ENCODE assay signal across 8 mouse cellular contexts in genomic region chr3:116007941-116008440, GRCm38 (mm10). TPM values are rescaled to one million over a fixed set of nuclear protein-coding genes. Genes with fewer than 3 reads are reported as not detected.
DNase-seq lines count a peak whose midpoint lies in the region; ATAC-seq and TF ChIP-seq lines count a peak whose summit lies in the region.

No protein-coding gene starts in this region.

- peak; percentile 81 for DNase-seq in MEL-GATA-1-ER (ENCODE audit: extremely low read depth, low read depth)
- peak; percentile 85 to 90 for DNase-seq in cerebellum, adult 2 months
- peak; percentile 84 for DNase-seq in forebrain, postnatal 0 days
- DNase-seq in heart, postnatal 36 days: peak; percentile 66 to 76
- peak; percentile 81 to 87 for DNase-seq in layer of hippocampus, adult 2 months (ENCODE audit: low spot score in 2 of 2)
- DNase-seq in lung, embryonic 14.5 days: peak; percentile 87
- peak; percentile 32 to 33 for DNase-seq in thymus, postnatal 10 days (ENCODE audit: low spot score in 2 of 2)

- H3K4me2 ChIP-seq in forebrain, postnatal 0 days (ENCODE audit: low read depth): peak overlapping the region; percentile 94
- H3K4me2 ChIP-seq in lung, embryonic 14.5 days: peak overlapping the region; percentile 79

- H3K27ac ChIP-seq in cerebellum, adult 2 months (ENCODE audit: insufficient read depth, low read length): peak overlapping the region; percentile 79
- H3K27ac ChIP-seq in forebrain, postnatal 0 days (ENCODE audit: low read depth, low read length): peak overlapping the region; percentile 92
- H3K27ac ChIP-seq in layer of hippocampus, adult 2 months: peak overlapping the region; percentile 97
- peak overlapping the region; percentile 85 for H3K27ac ChIP-seq in lung, embryonic 14.5 days (ENCODE audit: low read depth)

- H3K36me3 ChIP-seq in forebrain, postnatal 0 days (ENCODE audit: insufficient read depth): 0 out of 2 replicates have a peak, but pooled peaks cover 4% of the 10 kb centered on the region
- H3K36me3 ChIP-seq in lung, embryonic 14.5 days (ENCODE audit: insufficient read depth): peaks cover 17% of the 10 kb centered on the region; the same call in 1 of the 2 replicates

- peak; percentile 55; the same call in 1 of the 2 replicates for TF ChIP-seq POLR2A in cerebellum, adult 2 months (IDR thresholded peaks at IDR 0.05; ENCODE audit: borderline replicate concordance, insufficient read depth, low read length)

- TF ChIP-seq CTCF in cerebellum, adult 2 months (IDR thresholded peaks at IDR 0.05; ENCODE audit: borderline replicate concordance, insufficient read depth, low read depth, low read length): no peak
- no peak; the same call in 1 of the 2 replicates for TF ChIP-seq CTCF in forebrain, postnatal 0 days (IDR thresholded peaks at IDR 0.05; ENCODE audit: low read depth)
- TF ChIP-seq CTCF in layer of hippocampus, adult 2 months (conservative IDR thresholded peaks at IDR 0.05): no peak
- TF ChIP-seq CTCF in lung, embryonic 14.5 days (IDR thresholded peaks at IDR 0.05; ENCODE audit: low read depth): no peak

- H3K27me3 ChIP-seq in cerebellum, adult 2 months (ENCODE audit: control insufficient read depth, insufficient read depth, low read length): no peaks in the 10 kb centered on the region
- H3K27me3 ChIP-seq in forebrain, postnatal 0 days (ENCODE audit: insufficient read depth, low read length): no peaks in the 10 kb centered on the region
- no peaks in the 10 kb centered on the region for H3K27me3 ChIP-seq in lung, embryonic 14.5 days (ENCODE audit: insufficient read depth, low read length)

- peak overlapping the region; percentile 81 for H3K9ac ChIP-seq in forebrain, postnatal 0 days
- H3K9ac ChIP-seq in lung, embryonic 14.5 days: peak overlapping the region; percentile 53

- peak overlapping the region; percentile 87 for H3K4me3 ChIP-seq in cerebellum, adult 2 months (replicated peaks; ENCODE audit: insufficient read depth, low read depth, low read length)
- peak overlapping the region; percentile 92 for H3K4me3 ChIP-seq in forebrain, postnatal 0 days (ENCODE audit: low read depth, low read length)
- peak overlapping the region; percentile 97 for H3K4me3 ChIP-seq in layer of hippocampus, adult 2 months
- peak overlapping the region; percentile 72 for H3K4me3 ChIP-seq in lung, embryonic 14.5 days (ENCODE audit: low read depth, low read length)

- peaks cover under 1% of the 10 kb centered on the region; the same call in 1 of the 2 replicates for H3K4me1 ChIP-seq in cerebellum, adult 2 months (ENCODE audit: control insufficient read depth, insufficient read depth, low read length)
- peaks cover 21% of the 10 kb centered on the region for H3K4me1 ChIP-seq in forebrain, postnatal 0 days (ENCODE audit: insufficient read depth)
- H3K4me1 ChIP-seq in lung, embryonic 14.5 days (ENCODE audit: insufficient read depth): 0 out of 2 replicates have a peak, but pooled peaks cover 4% of the 10 kb centered on the region

- WGBS in cerebellum, adult 2 months: under 1% methylated on average over 12 of the region's 12 CpGs
- WGBS in forebrain, postnatal 0 days: under 1% methylated on average over 12 of the region's 12 CpGs
- under 1% methylated on average over 12 of the region's 12 CpGs for WGBS in lung, embryonic 14.5 days

- intact Hi-C loops in heart, postnatal 36 days (cut with DNase I): loop anchor here (2.0 to 5.0 kb wide), 2 partner anchors 15 to 654 kb away; partner anchors contain the start of gene Mfsd14a

- ATAC-seq in forebrain, postnatal 0 days: peak; percentile 78
- peak; percentile 70 for ATAC-seq in lung, embryonic 14.5 days (ENCODE audit: insufficient read depth)
- ATAC-seq in neutrophil, adult 5-6 weeks (ENCODE audit: extremely low read depth, insufficient number of reproducible peaks, low FRiP score, poor library complexity, severe bottlenecking): peak; percentile 45; the same call in 1 of the 2 replicates

- no peaks in the 10 kb centered on the region for H3K9me3 ChIP-seq in forebrain, postnatal 0 days (ENCODE audit: low read length)
- H3K9me3 ChIP-seq in lung, embryonic 14.5 days (ENCODE audit: low read depth, low read length): no peaks in the 10 kb centered on the region

RNA-seq across cellular contexts. Expression of gene Extl2, which starts 0.7 kb away (rescaled TPM):
- 67.8 and 70.0 TPM in 2 replicates for polyA plus RNA-seq in cerebellum, adult 2 months (2012; rRNA removed)
- total RNA-seq in forebrain, postnatal 0 days (2014; rRNA removed): 38.3 and 40.3 TPM in 2 replicates
- 28.7 and 33.5 TPM in 2 replicates for polyA plus RNA-seq in forebrain, postnatal 0 days (2015; fragmentation: Nextera tagmentation; extraction: Ambion mirVana)
- 10 to 100 TPM; 14.1 to 14.5 TPM for total RNA-seq in heart, postnatal 36 days (2021)
- 10 to 100 TPM; 69.0 to 69.5 TPM for total RNA-seq in layer of hippocampus, adult 2 months (2021)
- 22.0 and 22.8 TPM in 2 replicates for polyA plus RNA-seq in lung, embryonic 14.5 days (2014; fragmentation: Nextera tagmentation; extraction: Ambion mirVana)
- total RNA-seq in neutrophil, adult 5-6 weeks (2017): 1.6 and 3.4 TPM in 2 replicates

RNA-seq across cellular contexts. Expression of gene Slc30a7, which starts 0.8 kb away (rescaled TPM):
- 13.7 and 14.3 TPM in 2 replicates for polyA plus RNA-seq in cerebellum, adult 2 months (2012; rRNA removed)
- 21.1 and 39.1 TPM in 2 replicates for total RNA-seq in forebrain, postnatal 0 days (2014; rRNA removed)
- 7.2 and 10.7 TPM in 2 replicates for polyA plus RNA-seq in forebrain, postnatal 0 days (2015; fragmentation: Nextera tagmentation; extraction: Ambion mirVana)
- 10 to 100 TPM; 11.6 to 14.8 TPM for total RNA-seq in heart, postnatal 36 days (2021)
- 10 to 100 TPM; 24.9 to 29.3 TPM for total RNA-seq in layer of hippocampus, adult 2 months (2021)
- polyA plus RNA-seq in lung, embryonic 14.5 days (2014; fragmentation: Nextera tagmentation; extraction: Ambion mirVana): 31.3 and 34.3 TPM in 2 replicates
- 41.7 and 53.7 TPM in 2 replicates for total RNA-seq in neutrophil, adult 5-6 weeks (2017)

Comparison
In these comparisons a context has a peak if more than half of its experiments do, and no peak if none do; other contexts are left out.
1. Peak in every context shown above with its lines: DNase-seq, ATAC-seq, H3K4me3 ChIP-seq and H3K27ac ChIP-seq.
2. DNase-seq: peak in every context shown above with its lines; median percentile 88 in cerebellum, adult 2 months; 87 in lung, embryonic 14.5 days; 84 in forebrain, postnatal 0 days; 84 in layer of hippocampus, adult 2 months; 81 in MEL-GATA-1-ER; 71 in heart, postnatal 36 days; 32 in thymus, postnatal 10 days.